Comparison of ENCODE assay signal across 15 mouse cellular contexts in genomic region chr17:25630313-25630712, GRCm38 (mm10). TPM values are rescaled to one million over a fixed set of nuclear protein-coding genes. Genes with fewer than 3 reads are reported as not detected.
"Had no signal": no experiment of that assay in that cellular context is flagged by ENCODE, and none has a peak within 500 bp of the region (broad histone marks: within the 10 kb centered on the region; RNA-seq: fewer than 3 reads in every experiment).

No protein-coding gene starts in this region.

- ATAC-seq: midbrain, embryonic 16.5 days had no signal

- DNase-seq: lung, adult 18-20 months; lung, embryonic 14.5 days; lung, postnatal 10 days; lung, postnatal 4 days; midbrain, embryonic 14.5 days; retina, postnatal 1 day; right cerebral cortex, postnatal 14 days; right cerebral cortex, postnatal 4 days; spleen, adult 18-20 months; thymus, adult 18-20 months; thymus, postnatal 14 days; thymus, postnatal 36 days had no signal

RNA-seq across cellular contexts. Expression of gene Sox8, which starts 59.8 kb away (rescaled TPM):
- total RNA-seq: megakaryocyte, adult 5-6 weeks; megakaryocyte-erythroid progenitor cell, adult 5-6 weeks had no signal
